Mouse (Mus musculus) testis, adult 2 months (tissue): ENCODE measurements around the gene Porcn.

Experiments used
- CTCF ChIP-seq: fragments of 200-500 bp; IDR thresholded peaks from 2 replicates; pipeline ENCODE4 v1.5.1; 2012; ENCODE audit warnings: low read depth, mild to moderate bottlenecking, inconsistent platforms, low read length, moderate library complexity; ENCODE audit not compliant: control insufficient read depth, insufficient read depth, insufficient replicate concordance
- POLR2A ChIP-seq: fragments of 200-500 bp; IDR thresholded peaks from 2 replicates; pipeline ENCODE4 v1.6.1; 2012; ENCODE audit warnings: low read depth, mild to moderate bottlenecking, inconsistent platforms, low read length, moderate library complexity; ENCODE audit not compliant: control insufficient read depth

DNA sequence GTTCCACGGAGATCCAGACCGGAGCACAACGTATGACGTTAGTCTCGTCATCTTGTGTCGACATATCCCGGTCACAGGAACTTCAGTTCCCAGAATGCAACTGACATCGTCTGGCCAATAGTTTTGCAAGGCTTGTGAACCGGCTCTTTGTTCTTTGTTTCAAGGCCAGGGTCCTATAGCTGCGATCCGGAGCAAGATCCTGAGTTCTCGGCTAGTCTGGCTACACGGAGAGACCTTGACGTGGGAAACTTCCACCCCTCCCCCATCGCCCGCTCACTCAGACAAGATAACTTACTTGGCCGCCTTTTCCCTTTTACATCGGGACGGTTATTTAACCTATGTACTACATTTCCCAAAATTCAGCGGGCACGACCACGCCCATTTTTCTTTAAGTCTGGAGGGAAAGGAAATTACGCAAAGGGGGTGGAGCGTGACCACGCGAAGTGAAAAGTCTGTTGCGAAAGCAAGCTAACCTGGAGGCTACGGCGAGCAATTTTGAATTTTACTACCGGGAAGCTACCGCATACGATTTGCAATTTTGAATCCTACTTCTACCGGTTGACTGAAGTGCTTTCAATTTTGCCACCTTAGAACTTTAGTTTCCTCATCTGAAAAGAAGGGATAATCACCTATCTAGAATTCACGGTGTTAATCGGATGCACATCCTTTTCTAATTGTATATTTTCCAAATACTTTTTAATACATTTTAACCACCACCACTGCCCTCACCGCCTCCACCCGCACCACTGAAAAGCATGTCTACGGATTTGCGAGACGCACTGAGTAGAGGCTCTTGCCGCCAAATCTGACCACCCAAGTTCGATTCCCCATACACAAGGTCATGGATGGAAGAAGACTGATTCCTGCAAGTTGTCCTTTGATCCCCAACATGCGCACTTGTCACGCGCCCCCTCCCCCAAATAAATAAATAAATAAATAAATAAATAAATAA is 46.3 kb upstream of the Porcn start, which contains the start of gene Ftsj1:
- TF ChIP-seq CTCF, result no peak
- no peak for TF ChIP-seq POLR2A
